Mouse (Mus musculus): Measurements from ENCODE around the gene Ripor2.

GRCm38 (mm10) chr13:24584841-24585240, 2.9 kb downstream of the Ripor2 start:
- TF ChIP-seq POLR2A (IDR thresholded peaks at IDR 0.05; ENCODE audit: borderline replicate concordance, extremely low read depth, insufficient read depth, insufficient read length, poor library complexity, severe bottlenecking) (no peak), CTCF (IDR thresholded peaks at IDR 0.05; ENCODE audit: borderline replicate concordance, extremely low read depth, insufficient read depth, insufficient read length) (no peak)
